13 mouse cellular contexts compared by ENCODE assay signal in the genomic region with DNA sequence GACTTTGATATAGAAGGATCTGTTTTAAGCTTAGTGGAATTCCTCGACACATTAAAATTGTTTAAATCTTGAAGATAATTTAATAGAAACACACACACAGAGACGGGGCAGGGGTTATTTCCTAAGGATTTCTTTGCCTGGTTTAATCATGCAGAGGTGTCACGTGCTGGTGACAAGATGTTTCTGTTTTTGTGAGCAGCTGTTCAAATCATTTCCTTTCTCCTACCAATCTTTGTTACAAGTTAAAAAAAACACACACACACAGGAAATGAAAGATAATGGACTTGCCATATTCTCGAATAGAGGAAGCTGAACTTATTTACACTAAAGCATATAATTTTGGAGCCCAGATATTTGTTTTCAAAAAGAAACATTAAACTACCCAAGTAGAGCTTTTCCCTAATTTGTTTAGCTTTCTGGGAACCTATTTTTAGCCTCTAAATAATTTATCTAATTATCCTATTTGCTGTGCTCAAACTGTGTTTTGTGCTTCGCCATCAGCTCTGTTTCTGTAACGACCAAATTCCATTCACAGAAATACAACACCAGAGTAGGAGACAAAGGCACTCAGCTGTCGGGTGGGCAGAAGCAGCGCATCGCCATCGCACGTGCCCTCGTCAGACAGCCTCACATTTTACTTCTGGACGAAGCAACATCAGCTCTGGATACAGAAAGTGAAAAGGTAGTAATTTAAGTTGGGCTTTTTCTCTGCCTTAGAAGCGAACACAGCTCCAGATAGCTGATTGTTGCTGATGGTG. TPM values are rescaled to one million over a fixed set of nuclear protein-coding genes. Genes with fewer than 3 reads are reported as not detected.
A peak's percentile ranks its signal among the peaks of the same experiment; 100 is the strongest.
DNase-seq lines count a peak whose midpoint lies in the region; ATAC-seq and TF ChIP-seq lines count a peak whose summit lies in the region.
"Had no signal": no experiment of that assay in that cellular context is flagged by ENCODE, and none has a peak within 500 bp of the region (broad histone marks: within the 10 kb centered on the region; RNA-seq: fewer than 3 reads in every experiment).

No protein-coding gene starts in this region.

- no peaks in the 10 kb centered on the region for H3K79me2 ChIP-seq in heart, adult 2 months (replicated peaks; ENCODE audit: control insufficient read depth, insufficient read depth, low read length)
- no peaks in the 10 kb centered on the region for H3K79me2 ChIP-seq in MEL (ENCODE audit: control insufficient read depth, insufficient read depth, low read length, poor library complexity)

- DNase-seq in heart, adult 2 months = peak in 1 of 2 experiments; percentile 14
- no peak for DNase-seq in heart, embryonic 10.5 days (ENCODE audit: low spot score)
- DNase-seq in A20 (ENCODE audit: low read depth, low spot score) (peak; percentile 33), MEL (ENCODE audit: low read depth, low spot score) (peak; percentile 53)
- DNase-seq in hindbrain, embryonic 10.5 days (ENCODE audit: low spot score) = no peak
- no peak for DNase-seq in left cerebral cortex, postnatal 25 days (ENCODE audit: low spot score in 2 of 2)
- DNase-seq: cerebellum, postnatal 10 days; gastrocnemius, postnatal 10 days; lung, postnatal 36 days had no signal

- peaks cover 7% of the 10 kb centered on the region for H3K4me1 ChIP-seq in heart, adult 2 months (ENCODE audit: control insufficient read depth, insufficient read depth, low read length)
- no peaks in the 10 kb centered on the region for H3K4me1 ChIP-seq in heart, embryonic 10.5 days
- H3K4me1 ChIP-seq in MEL (ENCODE audit: control insufficient read depth in 1 of 2, insufficient read depth in 2 of 2, low read length in 2 of 2) = peaks cover 0 to 7% of the 10 kb centered on the region in 2 experiments; a peak in 2 of 4 replicates
- no peaks in the 10 kb centered on the region for H3K4me1 ChIP-seq in forebrain, embryonic 16.5 days (replicated peaks; ENCODE audit: control insufficient read depth, insufficient read depth, low read length)
- no peaks in the 10 kb centered on the region for H3K4me1 ChIP-seq in hindbrain, embryonic 12.5 days
- H3K4me1 ChIP-seq in hindbrain, embryonic 10.5 days (replicated peaks) = no peaks in the 10 kb centered on the region; the same call in 1 of the 2 replicates

- peak; percentile 71 for ATAC-seq in forebrain, embryonic 16.5 days
- no peak for ATAC-seq in hindbrain, embryonic 12.5 days (ENCODE audit: low FRiP score)
- ATAC-seq: hindbrain, embryonic 16.5 days had no signal

- intact Hi-C loops in heart, adult 2 months (cut with DNase I) = loop anchor here (10.0 kb wide), 1 partner anchor 191 kb away; no protein-coding TSS in a partner anchor
- intact Hi-C loops in left cerebral cortex, postnatal 25 days (cut with DNase I) = no loop called here

- H3K4me2 ChIP-seq in forebrain, embryonic 16.5 days (ENCODE audit: low read length) = no peak overlapping the region
- H3K4me2 ChIP-seq in hindbrain, embryonic 12.5 days (replicated peaks) = no peak overlapping the region

- H3K27me3 ChIP-seq in heart, adult 2 months (ENCODE audit: control insufficient read depth, insufficient read depth, low read length) = no peaks in the 10 kb centered on the region
- no peaks in the 10 kb centered on the region for H3K27me3 ChIP-seq in heart, embryonic 10.5 days (ENCODE audit: insufficient read depth, poor library complexity, severe bottlenecking)
- H3K27me3 ChIP-seq in MEL (ENCODE audit: control insufficient read depth in 1 of 2, insufficient read depth in 2 of 2, low read length in 2 of 2) = no peaks in the 10 kb centered on the region; a peak in 1 of 4 replicates
- H3K27me3 ChIP-seq in forebrain, embryonic 16.5 days (replicated peaks; ENCODE audit: control insufficient read depth, insufficient read depth, low read length) = no peaks in the 10 kb centered on the region
- H3K27me3 ChIP-seq in hindbrain, embryonic 12.5 days = no peaks in the 10 kb centered on the region
- H3K27me3 ChIP-seq in hindbrain, embryonic 10.5 days (ENCODE audit: insufficient read depth, poor library complexity, severe bottlenecking) = no peaks in the 10 kb centered on the region

- no peaks in the 10 kb centered on the region; the same call in none of the 2 replicates for H3K36me3 ChIP-seq in heart, adult 2 months (ENCODE audit: control insufficient read depth, insufficient read depth, low read length)
- H3K36me3 ChIP-seq in heart, embryonic 10.5 days = no peaks in the 10 kb centered on the region
- H3K36me3 ChIP-seq in MEL (ENCODE audit: control insufficient read depth in 1 of 2, insufficient read depth in 2 of 2, low read length in 2 of 2) = peaks cover 0 to 5% of the 10 kb centered on the region in 2 experiments; a peak in 2 of 4 replicates
- no peaks in the 10 kb centered on the region for H3K36me3 ChIP-seq in forebrain, embryonic 16.5 days (ENCODE audit: control insufficient read depth, insufficient read depth)
- H3K36me3 ChIP-seq in hindbrain, embryonic 12.5 days = no peaks in the 10 kb centered on the region
- H3K36me3 ChIP-seq in hindbrain, embryonic 10.5 days = no peaks in the 10 kb centered on the region

- TF ChIP-seq RAD21 in MEL (IDR thresholded peaks at IDR 0.05; ENCODE audit: low read depth, low read length) = no peak

- WGBS in heart, adult 2 months = 43% methylated on average over 14 of the region's 14 CpGs
- WGBS in heart, embryonic 10.5 days = 68% methylated on average over 14 of the region's 14 CpGs
- WGBS in forebrain, embryonic 16.5 days = 28% methylated on average over 14 of the region's 14 CpGs
- 60% methylated on average over 14 of the region's 14 CpGs for WGBS in hindbrain, embryonic 12.5 days
- WGBS in hindbrain, embryonic 10.5 days = 69% methylated on average over 14 of the region's 14 CpGs

- peak overlapping the region; percentile 64 for H3K9ac ChIP-seq in heart, adult 2 months (ENCODE audit: low read depth, low read length)
- no peak overlapping the region for H3K9ac ChIP-seq in MEL (ENCODE audit: control insufficient read depth, low read depth, low read length, poor library complexity, severe bottlenecking)
- H3K9ac ChIP-seq in forebrain, embryonic 16.5 days (replicated peaks; ENCODE audit: low read depth, low read length) = no peak overlapping the region
- no peak overlapping the region for H3K9ac ChIP-seq in hindbrain, embryonic 12.5 days

- no peak for TF ChIP-seq POLR2A in heart, adult 2 months (IDR thresholded peaks at IDR 0.05; ENCODE audit: insufficient read depth, low read depth, low read length)
- no peak for TF ChIP-seq POLR2A in MEL (IDR thresholded peaks at IDR 0.05; ENCODE audit: control insufficient read depth in 1 of 2, insufficient read depth in 1 of 2, low read depth in 1 of 2, low read length in 2 of 2, poor library complexity in 1 of 2)

- H3K27ac ChIP-seq in heart, adult 2 months = peak overlapping the region; percentile 87
- H3K27ac ChIP-seq in heart, embryonic 10.5 days = no peak overlapping the region
- no peak overlapping the region for H3K27ac ChIP-seq in MEL (ENCODE audit: control insufficient read depth, low read depth, low read length)
- H3K27ac ChIP-seq in forebrain, embryonic 16.5 days (ENCODE audit: low read length) = no peak overlapping the region
- no peak overlapping the region for H3K27ac ChIP-seq in hindbrain, embryonic 12.5 days
- H3K27ac ChIP-seq in hindbrain, embryonic 10.5 days = no peak overlapping the region

- no peaks in the 10 kb centered on the region for H3K9me3 ChIP-seq in heart, embryonic 10.5 days
- no peaks in the 10 kb centered on the region for H3K9me3 ChIP-seq in MEL (replicated peaks; ENCODE audit: insufficient read depth, low read length)
- no peaks in the 10 kb centered on the region for H3K9me3 ChIP-seq in forebrain, embryonic 16.5 days (ENCODE audit: control insufficient read depth, low read length)
- no peaks in the 10 kb centered on the region for H3K9me3 ChIP-seq in hindbrain, embryonic 12.5 days (replicated peaks)
- no peaks in the 10 kb centered on the region for H3K9me3 ChIP-seq in hindbrain, embryonic 10.5 days

- no peak for TF ChIP-seq CTCF in heart, adult 2 months (IDR thresholded peaks at IDR 0.05)
- TF ChIP-seq CTCF in MEL (IDR thresholded peaks at IDR 0.05 in 2 of 3, conservative IDR thresholded peaks at IDR 0.05 in 1 of 3; ENCODE audit: control insufficient read depth in 1 of 3, insufficient read depth in 1 of 3, low read depth in 2 of 3, low read length in 3 of 3, poor library complexity in 1 of 3, severe bottlenecking in 1 of 3) = no peak

- no peak for TF ChIP-seq EP300 in heart, adult 2 months (IDR thresholded peaks at IDR 0.05; ENCODE audit: insufficient read depth, low read depth, low read length)
- TF ChIP-seq EP300 in MEL (IDR thresholded peaks at IDR 0.05; ENCODE audit: low read depth in 1 of 2, low read length in 2 of 2) = peak; percentile 38 to 57; a peak in 2 of 4 replicates

- peak overlapping the region; percentile 14; the same call in 1 of the 2 replicates for H3K4me3 ChIP-seq in heart, adult 2 months
- no peak overlapping the region for H3K4me3 ChIP-seq in heart, embryonic 10.5 days
- no peak overlapping the region for H3K4me3 ChIP-seq in MEL (ENCODE audit: control insufficient read depth in 1 of 2, insufficient read depth in 1 of 2, low read depth in 2 of 2, low read length in 2 of 2)
- no peak overlapping the region for H3K4me3 ChIP-seq in forebrain, embryonic 16.5 days (replicated peaks; ENCODE audit: low read length)
- no peak overlapping the region for H3K4me3 ChIP-seq in hindbrain, embryonic 12.5 days
- H3K4me3 ChIP-seq in hindbrain, embryonic 10.5 days = no peak overlapping the region

TF ChIP-seq in MEL, 35 proteins besides CTCF, POLR2A, EP300 and RAD21 (continues in another document):
- TF ChIP-seq ETS1 (IDR thresholded peaks at IDR 0.05; ENCODE audit: low read depth, low read length) (peak; percentile 94), MXI1 (IDR thresholded peaks at IDR 0.05; ENCODE audit: low read depth, low read length) (peak; percentile 58; the same call in 1 of the 2 replicates), GATA1 (IDR thresholded peaks at IDR 0.05; ENCODE audit: low read depth, low read length) (peak; percentile 55), ZNF384 (IDR thresholded peaks at IDR 0.05; ENCODE audit: low read depth, low read length) (peak; percentile 86), MAFK (IDR thresholded peaks at IDR 0.05; ENCODE audit: borderline replicate concordance, low read depth, low read length) (no peak), MYB (IDR thresholded peaks at IDR 0.05; ENCODE audit: low read depth, low read length) (no peak)

RNA-seq across cellular contexts. Expression of gene Abcb4, which starts 29.8 kb away (rescaled TPM):
- 10 to 100 TPM; 14.2 to 19.0 TPM for total RNA-seq in heart, adult 2 months (2021)
- 7.1 and 10.1 TPM in 2 replicates for polyA plus RNA-seq in heart, adult 2 months (2012; rRNA removed)
- polyA plus RNA-seq in heart, embryonic 10.5 days (2016; fragmentation: Nextera tagmentation; extraction: Ambion mirVana) = 0.16 and 1.0 TPM in 2 replicates
- total RNA-seq in MEL (2012; rRNA removed) = 95.2 and 107 TPM in 2 replicates
- polyA plus RNA-seq in MEL (2012; ENCODE audit: insufficient read depth in 1 of 2, insufficient read length in 2 of 2, low read depth in 1 of 2, low replicate concordance in 2 of 2, missing spikeins in 1 of 2) = 10 to 100 TPM in 1 of 2 experiments, not detected in 1; 86.0 TPM
- 0.51 and 0.76 TPM in 2 replicates for polyA plus RNA-seq in forebrain, embryonic 16.5 days (2015; fragmentation: Nextera tagmentation; extraction: Ambion mirVana)
- polyA plus RNA-seq in hindbrain, embryonic 12.5 days (2016; fragmentation: Nextera tagmentation; extraction: Ambion mirVana) = 0.39 and 1.3 TPM in 2 replicates
- polyA plus RNA-seq in hindbrain, embryonic 10.5 days (2016; fragmentation: Nextera tagmentation; extraction: Ambion mirVana) = 0.39 and 0.66 TPM in 2 replicates
- total RNA-seq in left cerebral cortex, postnatal 25 days (2021) = 1 to 10 TPM; 3.7 to 4.8 TPM
- polyA plus RNA-seq: kidney, embryonic 14.5 days had no signal

Comparison
In these comparisons a context has a peak if more than half of its experiments do, and no peak if none do; other contexts are left out.
1. DNase-seq: peak in A20 (single experiment) and MEL (single experiment); none in heart, embryonic 10.5 days (single experiment), hindbrain, embryonic 10.5 days (single experiment) and left cerebral cortex, postnatal 25 days (0 of 2).